Comparison of ENCODE assay signal across 8 mouse cellular contexts in genomic region chr3:55354765-55355164, GRCm38 (mm10).
DNase-seq lines count a peak whose midpoint lies in the region.

No protein-coding gene starts in this region.

- H3K9me3 ChIP-seq in forebrain, embryonic 10.5 days, result no peaks in the 10 kb centered on the region

- H3K36me3 ChIP-seq in forebrain, embryonic 10.5 days (replicated peaks), result no peaks in the 10 kb centered on the region

- DNase-seq in gastrocnemius, adult 18-20 months (ENCODE audit: low spot score), result peak; percentile 68
- DNase-seq in gastrocnemius, adult 8-10 months (ENCODE audit: low spot score in 2 of 2), result no peak
- DNase-seq in right cerebral cortex, postnatal 10 days (ENCODE audit: low spot score in 2 of 2), result peak; percentile 66 to 76
- DNase-seq in right cerebral cortex, postnatal 14 days, result no peak
- DNase-seq in embryo, embryonic 9.5 days (ENCODE audit: extremely low spot score), result peak; percentile 75
- peak; percentile 34 to 58 for DNase-seq in kidney, postnatal 25 days
- DNase-seq in retina, embryonic 14.5 days (ENCODE audit: low spot score), result peak; percentile 87
- DNase-seq in forebrain, embryonic 10.5 days (ENCODE audit: extremely low spot score, low spot score), result no peak

- no peaks in the 10 kb centered on the region for H3K27me3 ChIP-seq in forebrain, embryonic 10.5 days (ENCODE audit: poor library complexity, severe bottlenecking)

- no peak overlapping the region for H3K27ac ChIP-seq in forebrain, embryonic 10.5 days

- no peak overlapping the region for H3K4me3 ChIP-seq in forebrain, embryonic 10.5 days

- 33% methylated on average over 3 of the region's 3 CpGs for WGBS in forebrain, embryonic 10.5 days

- peaks cover 48% of the 10 kb centered on the region for H3K4me1 ChIP-seq in forebrain, embryonic 10.5 days

Comparison
In these comparisons a context has a peak if more than half of its experiments do, and no peak if none do; other contexts are left out.
1. DNase-seq: peak in gastrocnemius, adult 18-20 months (single experiment), right cerebral cortex, postnatal 10 days (2 of 2), embryo, embryonic 9.5 days (single experiment), kidney, postnatal 25 days (2 of 2) and retina, embryonic 14.5 days (single experiment); none in gastrocnemius, adult 8-10 months (0 of 2), right cerebral cortex, postnatal 14 days (single experiment) and forebrain, embryonic 10.5 days (single experiment).